Mouse (Mus musculus) left cerebral cortex, postnatal 36 days (tissue): ENCODE measurements around the gene Fam187b. TPM values are rescaled to one million over a fixed set of nuclear protein-coding genes. Genes with fewer than 3 reads are reported as not detected.

Experiments
- DNase-seq, 2 experiments: peaks; one replicate each; pipeline ENCODE4 v3.0.0; 2021 to 2022; ENCODE audit warnings: low spot score in 2 of 2, mixed read lengths in 1 of 2
- intact Hi-C: fragments of 180-260 bp; cut with DNase I; formaldehyde crosslinking; loops from one replicate; pipeline ENCODE4 v1.15.1; 2025
- total RNA-seq, 2 experiments: library from RNA; stranded (reverse); gene quantifications; 2 replicates each; pipeline ENCODE4 v1.2.3; 2021

Fam187b gene
- total RNA-seq, 2 experiments from 2014 or later = not detected

GRCm38 (mm10) chr7:30956756-30957366 lies 16.7 kb upstream of the Fam187b start, which contains the start of gene Usf2:
Gene Usf2, minus strand, starts transcription at chr7:30956803.
- intact Hi-C loops = loop anchor here (5.0 kb wide), 2 partner anchors 95 to 140 kb away; partner anchors contain the start of gene Fxyd7
- peak; percentile 81 to 84 for DNase-seq

DNA sequence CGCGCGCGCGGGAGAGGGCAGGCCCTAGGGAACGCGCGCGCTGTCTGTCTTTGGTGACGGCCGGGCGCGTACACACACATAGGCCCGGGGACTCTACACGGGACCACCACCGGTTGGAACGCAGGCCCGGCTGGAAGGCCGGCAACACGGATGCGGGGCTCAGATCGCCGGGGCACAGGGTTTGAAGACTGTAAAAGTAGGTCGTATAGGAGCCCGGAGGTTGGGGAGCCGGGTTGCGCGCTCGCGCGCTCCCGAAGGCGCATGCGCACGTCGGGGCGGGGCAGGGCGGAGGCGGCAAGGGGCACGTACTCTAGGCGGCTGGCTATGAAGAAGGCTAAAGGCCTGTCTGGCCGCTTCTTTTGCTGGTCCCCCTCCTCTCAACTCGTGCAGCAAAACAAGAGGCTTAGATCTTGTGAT lies 16.2 kb upstream of the Fam187b start:
- DNase-seq = peak; percentile 94 to 95
- intact Hi-C loops = loop anchor here (5.0 kb wide), 2 partner anchors 95 to 140 kb away; partner anchors contain the start of gene Fxyd7

DNA sequence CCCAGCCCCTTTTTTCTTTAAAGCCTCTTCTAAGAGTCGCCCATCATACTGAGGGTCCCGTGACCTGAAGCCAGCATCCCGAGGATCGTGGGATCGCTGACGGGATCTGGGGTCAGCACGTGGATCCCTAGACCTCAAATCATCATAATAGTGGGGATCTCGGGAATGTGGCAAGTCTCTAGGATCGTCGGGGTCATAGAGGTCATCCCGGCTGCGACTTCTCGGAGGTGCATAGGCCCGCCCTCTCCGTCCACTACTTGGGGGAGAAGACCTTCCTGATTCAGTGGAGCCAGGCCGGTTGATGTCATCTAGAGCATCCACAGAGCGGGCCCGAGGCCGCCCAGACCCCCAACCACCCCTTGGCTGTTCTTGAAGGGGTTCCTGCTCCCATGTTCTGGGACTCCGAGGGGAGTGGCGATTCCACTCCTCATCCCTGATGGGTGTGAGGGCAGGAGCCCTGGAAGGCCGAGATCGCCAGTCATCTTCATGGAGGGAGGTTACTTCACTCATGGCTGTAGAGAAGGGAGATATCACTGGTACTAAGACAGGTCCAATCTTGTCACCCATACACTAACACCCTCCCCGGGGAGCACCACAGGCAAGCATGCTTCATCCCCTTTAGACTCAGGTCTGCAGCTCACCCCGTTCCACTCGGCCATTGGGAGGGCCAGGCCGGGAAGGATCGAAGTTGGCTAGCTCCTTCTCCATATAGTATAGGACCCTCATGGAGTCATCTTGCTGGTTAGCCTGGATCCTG lies 15.3 kb upstream of the Fam187b start:
- no peak for DNase-seq
- intact Hi-C loops = loop anchor here (5.0 kb wide), 2 partner anchors 94 to 139 kb away; partner anchors contain the start of gene Fxyd7

GRCm38 (mm10) chr7:30958866-30959487 lies 14.6 kb upstream of the Fam187b start:
- DNase-seq = no peak
- intact Hi-C loops = loop anchor here (5.0 kb wide), 2 partner anchors 93 to 138 kb away; partner anchors contain the start of gene Fxyd7

DNA sequence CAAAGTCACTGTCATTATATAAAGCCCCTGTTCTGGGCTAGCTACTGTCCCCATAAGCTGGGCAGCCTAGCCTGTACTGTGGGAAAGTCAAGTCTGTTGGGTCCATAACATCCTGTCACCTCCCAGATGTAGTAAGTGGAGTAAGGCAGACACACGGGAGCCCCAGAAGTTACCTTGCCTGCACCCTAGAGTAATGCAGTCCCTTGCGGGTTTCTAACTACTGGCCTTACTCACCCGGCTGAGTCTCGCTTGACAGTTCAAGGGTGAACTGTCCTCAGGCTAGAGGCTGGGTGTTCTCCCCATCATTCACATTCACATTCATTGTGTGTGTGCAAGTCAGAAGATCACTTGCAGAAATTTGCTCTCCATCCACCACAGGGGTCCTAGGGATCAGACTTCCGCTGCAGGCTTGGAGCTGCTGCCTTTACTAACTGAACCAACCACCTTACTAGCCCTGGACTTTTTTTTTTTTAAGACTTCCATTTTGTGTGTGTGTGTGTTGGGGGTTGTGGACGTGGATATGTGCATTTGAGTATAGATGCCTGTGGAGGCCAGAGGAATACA lies 13.7 kb upstream of the Fam187b start:
- intact Hi-C loops = loop anchor here (5.0 kb wide), 2 partner anchors 92 to 137 kb away; partner anchors contain the start of gene Fxyd7
- no peak for DNase-seq

DNA sequence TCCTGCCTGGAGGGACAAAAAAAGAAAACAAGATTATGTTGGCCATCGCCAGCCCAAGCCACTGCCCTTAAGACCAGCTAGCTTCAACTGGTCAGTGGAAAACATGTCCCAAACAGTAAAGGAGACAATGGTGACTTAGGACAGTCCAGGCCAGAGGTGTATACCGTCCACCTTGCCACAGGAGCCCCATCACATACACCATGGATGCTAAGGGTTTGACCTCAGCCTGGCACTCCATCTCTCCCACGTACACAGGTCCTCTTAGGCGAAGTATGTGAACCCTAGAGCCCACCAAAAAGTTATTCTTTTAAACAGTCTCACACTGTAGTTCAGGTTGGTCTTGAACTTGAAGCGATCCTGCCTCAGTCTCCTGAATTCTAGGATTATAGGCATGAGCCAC lies 10.7 kb upstream of the Fam187b start:
- DNase-seq = no peak
- intact Hi-C loops = no loop called here

- intact Hi-C loops = no loop called here
- no peak for DNase-seq
These were observed 9.2 kb upstream of the Fam187b start for GRCm38 (mm10) chr7:30964366-30964765.

DNA sequence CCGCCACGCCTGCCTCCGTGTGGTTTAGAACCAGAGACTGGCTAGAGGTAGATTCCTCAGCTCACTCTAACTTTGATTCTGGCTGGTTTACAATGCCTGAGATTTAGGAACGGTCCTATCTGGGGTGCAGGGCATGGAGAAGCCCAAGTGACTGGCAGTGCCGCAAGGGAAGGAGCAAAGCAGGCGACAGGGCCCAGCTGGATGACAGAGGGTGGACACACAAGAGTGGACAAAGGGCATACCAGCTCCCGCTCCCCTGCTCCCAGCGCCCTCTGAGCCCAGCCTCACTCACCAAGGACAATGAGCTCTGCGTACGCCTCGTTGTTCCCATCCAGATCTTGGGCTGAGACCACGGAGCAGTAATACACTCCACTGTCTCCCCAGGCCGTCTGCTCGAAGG lies 7.9 kb upstream of the Fam187b start:
- intact Hi-C loops = no loop called here
- no peak for DNase-seq

- intact Hi-C loops = no loop called here
- no peak for DNase-seq
These were observed 6.9 kb upstream of the Fam187b start for GRCm38 (mm10) chr7:30966657-30967056.

GRCm38 (mm10) chr7:30968611-30969010 lies 5.0 kb upstream of the Fam187b start:
- intact Hi-C loops = no loop called here
- DNase-seq = no peak

DNA sequence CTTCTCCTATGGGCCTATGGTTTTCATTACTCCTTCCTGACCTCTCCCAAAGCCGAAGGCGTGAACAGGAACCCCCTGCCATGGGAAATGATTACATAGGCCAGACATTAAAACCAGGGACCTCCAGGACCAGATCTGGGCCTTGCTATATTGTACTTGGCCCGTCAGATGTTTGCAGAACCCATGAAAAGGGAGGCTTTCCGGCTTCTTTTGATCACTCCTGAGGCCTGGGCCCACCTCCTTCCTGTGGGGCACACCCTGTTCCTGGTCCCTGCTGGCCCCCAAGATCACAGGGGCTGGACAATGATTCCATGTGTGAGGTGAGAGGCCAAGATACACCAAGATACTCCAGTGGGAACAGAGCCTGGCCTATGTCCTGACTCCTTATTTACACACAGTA lies 4.4 kb upstream of the Fam187b start:
- intact Hi-C loops = no loop called here
- no peak for DNase-seq

GRCm38 (mm10) chr7:30971901-30972300 lies 1.7 kb upstream of the Fam187b start:
- intact Hi-C loops = no loop called here
- DNase-seq = no peak

DNA sequence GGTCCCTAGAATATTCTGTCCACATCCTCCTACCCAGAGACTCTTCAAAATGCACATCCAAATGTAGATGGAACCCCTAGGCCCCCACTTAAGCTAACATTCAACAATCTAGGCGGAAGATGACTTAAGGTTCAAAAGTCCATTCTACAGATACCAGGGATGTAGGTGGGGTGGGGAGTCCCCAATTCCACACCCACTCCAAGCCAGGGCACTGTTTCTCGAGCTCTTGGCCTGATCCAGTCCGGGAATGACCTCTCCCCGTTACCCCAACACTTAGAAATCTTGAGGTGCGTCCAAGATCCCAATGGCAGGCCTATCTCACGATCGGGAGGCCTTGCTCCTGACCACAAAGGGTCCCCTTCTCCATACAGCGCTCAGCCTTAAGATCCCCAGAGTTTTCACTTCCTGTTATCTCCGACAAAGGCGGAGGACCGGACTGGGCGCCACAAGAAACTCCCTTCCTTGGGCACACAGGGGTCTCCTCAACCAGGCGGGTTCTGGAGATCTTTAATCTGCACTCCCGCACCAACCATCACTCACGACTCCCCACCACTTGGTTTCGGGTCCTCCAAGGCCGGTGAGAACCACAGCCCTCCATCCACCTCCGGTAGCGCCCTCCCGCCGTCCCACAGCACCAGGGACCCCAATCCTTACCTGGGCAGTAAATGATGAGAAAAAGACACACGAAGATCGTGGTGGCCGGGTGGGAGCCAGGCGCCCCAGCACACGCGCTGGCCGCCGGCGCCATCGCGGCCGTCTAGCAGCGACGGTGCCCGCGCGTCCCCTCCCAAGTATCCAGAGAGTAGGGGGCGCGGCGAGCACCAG lies 952 bp upstream of the Fam187b start:
- no peak for DNase-seq
- intact Hi-C loops = no loop called here

DNA sequence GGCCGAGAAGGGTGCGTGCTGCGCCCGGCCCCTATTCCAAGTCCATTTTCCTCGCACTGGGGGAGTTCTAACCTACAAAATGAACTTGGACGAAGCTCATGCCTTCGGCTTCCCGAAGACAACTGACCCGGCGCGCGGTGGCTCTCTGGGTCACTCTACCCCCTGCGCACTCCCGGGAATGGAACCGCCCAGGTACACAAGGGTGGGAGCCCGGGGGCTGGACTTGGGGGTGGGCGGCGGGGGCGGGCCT lies 414 bp upstream of the Fam187b start, which contains the start of gene Lsr:
Lsr (minus strand) TSS at position 214 of the 250 bp plus-strand sequence.
- no peak for DNase-seq
- intact Hi-C loops = no loop called here

DNA sequence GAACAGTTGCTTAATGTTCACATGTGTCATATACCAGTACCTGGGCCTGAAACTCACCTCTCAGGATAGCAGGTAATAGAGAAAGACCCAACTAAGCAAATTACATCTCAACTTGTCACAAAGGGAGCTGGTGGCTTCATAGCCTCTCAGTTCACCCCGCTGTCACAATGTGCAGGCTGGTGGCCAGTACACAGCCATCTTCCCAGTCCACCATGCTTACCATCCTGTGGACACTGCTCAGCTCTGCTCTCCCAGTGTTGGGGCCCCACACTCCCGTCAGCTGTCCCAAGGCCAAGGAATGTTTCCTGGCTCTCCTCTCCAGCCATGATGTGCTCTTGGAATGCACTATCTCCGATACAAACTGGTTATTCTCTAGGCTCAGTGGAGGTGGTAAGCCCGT lies 8.1 kb downstream of the Fam187b start:
- intact Hi-C loops = no loop called here

DNA sequence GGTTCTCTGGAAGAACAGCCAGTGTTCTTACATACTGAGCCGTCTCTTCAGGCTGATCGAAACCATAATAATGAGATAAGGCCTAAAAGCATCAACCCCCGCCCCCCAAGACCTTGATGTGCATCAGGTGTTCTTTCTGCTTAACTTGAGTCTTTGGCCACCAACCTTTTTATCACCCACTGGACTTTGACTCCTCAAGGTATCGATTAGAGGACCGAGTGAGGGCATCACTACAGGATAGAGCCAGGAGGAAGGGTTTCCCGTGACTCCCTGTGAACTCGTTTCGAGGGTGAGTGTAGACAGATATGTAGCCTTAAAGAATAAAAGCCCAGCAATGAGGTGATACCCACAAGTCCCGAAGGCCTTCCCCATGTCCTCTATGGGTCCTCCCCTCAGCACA lies 11.8 kb downstream of the Fam187b start:
- DNase-seq = no peak

More for the DNA sequence above, 8.1 kb downstream of the Fam187b start:
- DNase-seq = no peak

DNA sequence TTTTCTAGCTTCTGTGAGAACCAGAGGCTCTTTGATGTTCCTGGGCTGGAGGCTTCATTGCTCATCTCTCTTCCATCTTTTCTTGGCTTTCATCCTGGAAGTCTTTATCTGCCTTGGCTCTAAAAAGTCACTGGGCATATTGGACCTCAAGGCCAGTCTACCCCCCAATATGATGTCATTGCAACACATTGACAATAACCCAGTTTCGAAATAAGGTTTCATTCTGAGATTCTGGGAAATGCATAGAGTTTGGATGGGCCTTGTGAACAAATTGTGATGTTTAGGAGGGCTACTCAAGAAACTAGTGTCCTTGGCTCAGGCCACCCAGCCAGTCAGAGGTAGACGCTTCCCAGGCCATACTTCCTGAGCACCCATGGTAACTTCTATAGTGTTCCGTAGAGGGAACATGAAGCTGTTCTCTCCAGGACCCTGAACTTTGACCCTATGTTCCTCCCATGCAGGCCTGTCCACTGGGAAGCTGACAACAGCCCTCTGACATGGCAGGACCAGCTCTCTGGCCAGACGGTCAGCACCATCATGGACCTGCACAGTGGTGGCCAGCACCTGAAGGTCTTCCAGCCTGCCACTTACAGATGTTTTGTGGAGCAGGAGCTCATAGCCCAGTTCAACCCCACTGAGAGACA lies 15.1 kb downstream of the Fam187b start:
- DNase-seq = no peak
- intact Hi-C loops = no loop called here

More for the DNA sequence above, 11.8 kb downstream of the Fam187b start:
- intact Hi-C loops = no loop called here

DNA sequence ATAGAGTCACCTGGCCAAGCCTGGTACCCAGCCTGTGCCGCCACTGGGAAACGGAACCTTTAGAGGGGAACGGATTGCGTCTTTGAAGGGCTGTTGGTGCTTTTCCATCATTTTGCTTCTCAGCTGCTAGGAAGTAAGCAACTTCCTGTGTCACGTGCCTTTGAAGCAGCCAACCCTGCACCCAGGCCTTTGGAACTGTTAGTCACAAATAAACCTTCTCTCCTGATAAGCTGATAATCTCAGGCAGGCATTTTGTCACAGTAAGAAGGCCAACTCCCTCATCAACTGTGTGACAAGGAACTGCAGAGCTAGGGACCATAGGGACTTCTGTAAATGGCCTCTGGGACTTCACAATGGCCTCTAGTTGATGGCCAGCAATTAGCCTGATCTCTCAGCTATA lies 18.6 kb downstream of the Fam187b start:
- intact Hi-C loops = no loop called here
- no peak for DNase-seq

- intact Hi-C loops = no loop called here
- DNase-seq = no peak
These were observed 20.4 kb downstream of the Fam187b start for GRCm38 (mm10) chr7:30993986-30994385.
